Mouse (Mus musculus) neural tube, embryonic 12.5 days (tissue): ENCODE data around the gene Trip12. TPM values are rescaled to one million over a fixed set of nuclear protein-coding genes. Genes with fewer than 3 reads are reported as not detected.

ENCODE experiments used
- ATAC-seq: fragments of 200-750 bp; cut with Nextera tagmentation; 2 replicates; pipeline ENCODE4 v1.8.0; 2017; ENCODE audit warnings: low read depth, mild to moderate bottlenecking, moderate TSS enrichment, moderate library complexity; ENCODE audit not compliant: low FRiP score
- H3K27ac ChIP-seq: fragments of 300-500 bp; sonication (generic); 2 replicates; pipeline ENCODE4 v1.5.1; 2016
- H3K27me3 ChIP-seq: fragments of 300-500 bp; sonication (generic); replicated peaks from 2 replicates; pipeline ENCODE4 v1.6.1; 2016; ENCODE audit warnings: mild to moderate bottlenecking
- H3K36me3 ChIP-seq: fragments of 300-500 bp; sonication (generic); 2 replicates; pipeline ENCODE4 v1.6.1; 2016; ENCODE audit warnings: mild to moderate bottlenecking
- H3K4me1 ChIP-seq: fragments of 300-500 bp; sonication (generic); 2 replicates; pipeline ENCODE4 v1.6.1; 2016
- H3K4me2 ChIP-seq: fragments of 300-500 bp; sonication (generic); replicated peaks from 2 replicates; pipeline ENCODE4 v1.6.1; 2016; ENCODE audit warnings: mild to moderate bottlenecking
- H3K4me3 ChIP-seq: fragments of 300-500 bp; sonication (generic); 2 replicates; pipeline ENCODE4 v1.5.1; 2016
- H3K9ac ChIP-seq: fragments of 300-500 bp; sonication (generic); 2 replicates; pipeline ENCODE4 v1.6.1; 2016; ENCODE audit warnings: mild to moderate bottlenecking
- H3K9me3 ChIP-seq: fragments of 300-500 bp; sonication (generic); 2 replicates; pipeline ENCODE4 v1.6.1; 2016; ENCODE audit warnings: mild to moderate bottlenecking
- WGBS: fragments of 180-500 bp; shearing (Covaris S2); methylation state at CpG from one replicate; pipeline ENCODE4 v1.1.7; 2016; 5-methylcytosine and 5-hydroxymethylcytosine counted together
- polyA plus RNA-seq: library from polyadenylated mRNA; unstranded; fragments of >200 nt; fragmentation: Nextera tagmentation; extraction: Ambion mirVana; gene quantifications from 2 replicates; pipeline ENCODE4 v1.2.1, GENCODE M21; 2016

Trip12 gene
- polyA plus RNA-seq, 1 experiment from 2014 or later: 86.4 TPM

DNA sequence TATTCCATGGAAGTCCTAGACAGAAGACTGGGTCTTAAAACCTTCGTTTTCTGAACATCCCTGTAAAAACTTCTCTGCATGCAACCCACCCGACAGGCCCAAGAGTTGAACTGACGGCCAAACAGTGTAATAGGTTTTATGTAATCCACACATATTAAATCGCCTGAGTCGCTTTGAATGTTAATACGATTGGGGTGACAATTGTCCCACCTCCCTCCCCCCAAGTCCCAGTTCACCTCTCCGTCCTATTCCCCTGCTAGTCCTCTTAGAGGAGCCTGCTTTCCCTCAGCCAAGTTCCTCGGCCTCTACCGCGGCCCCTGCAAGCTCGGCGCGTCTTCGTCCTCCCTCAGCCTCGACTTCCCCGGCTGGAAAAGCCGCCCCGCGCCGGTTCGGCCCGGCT, 2.2 kb downstream of the Trip12 start:
- Histone ChIP-seq H3K4me1 (peaks cover 15% of the 10 kb centered on the region), H3K4me3 (peak overlapping the region; percentile 91), H3K9me3 (no peaks in the 10 kb centered on the region), H3K9ac (peak overlapping the region; percentile 91), H3K27me3 (no peaks in the 10 kb centered on the region), H3K4me2 (peak overlapping the region; percentile 80), H3K36me3 (peaks cover 10% of the 10 kb centered on the region), H3K27ac (0 out of 2 replicates have a peak overlapping the region, but pooled peaks have one; percentile 93)
- no peak; the same call in 1 of the 2 replicates for ATAC-seq
- WGBS: under 1% methylated on average over 22 of the region's 22 CpGs

DNA sequence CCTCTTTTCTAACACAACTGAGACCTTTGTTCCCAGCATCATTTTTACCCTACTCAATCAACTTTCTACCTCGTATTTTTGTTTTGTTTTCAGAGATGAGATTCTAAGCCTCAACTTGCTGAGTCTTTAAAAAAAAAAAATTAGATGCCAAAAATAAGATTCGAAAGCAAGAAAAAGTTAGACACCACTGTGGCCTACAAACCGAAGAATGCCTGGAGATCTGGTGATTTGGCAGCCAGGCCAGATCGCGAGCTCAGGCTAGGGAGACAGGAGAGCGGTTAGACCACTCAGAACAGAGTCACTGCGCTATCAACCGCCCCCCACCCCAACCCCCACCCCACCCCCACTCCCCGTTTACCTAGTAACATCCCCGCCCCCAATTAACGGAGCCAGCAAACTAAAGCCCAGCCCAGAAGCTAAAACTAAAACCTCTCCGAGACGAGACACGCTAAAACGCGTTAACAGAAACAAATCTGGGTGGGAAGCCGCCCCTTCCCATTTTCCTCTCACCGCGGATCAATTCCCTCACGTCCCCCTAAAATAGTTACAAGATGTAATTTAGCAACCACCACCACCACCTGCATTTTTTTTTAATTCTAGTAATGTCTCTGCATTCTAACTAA, 2.7 kb downstream of the Trip12 start:
- Histone ChIP-seq H3K4me3 (peak overlapping the region; percentile 91), H3K36me3 (peaks cover 9% of the 10 kb centered on the region), H3K4me1 (peaks cover 15% of the 10 kb centered on the region), H3K27ac (no peak overlapping the region), H3K27me3 (no peaks in the 10 kb centered on the region), H3K9ac (peak overlapping the region; percentile 91), H3K9me3 (no peaks in the 10 kb centered on the region), H3K4me2 (peak overlapping the region; percentile 80)
- no peak for ATAC-seq
- WGBS: 13% methylated on average over 20 of the region's 20 CpGs

DNA sequence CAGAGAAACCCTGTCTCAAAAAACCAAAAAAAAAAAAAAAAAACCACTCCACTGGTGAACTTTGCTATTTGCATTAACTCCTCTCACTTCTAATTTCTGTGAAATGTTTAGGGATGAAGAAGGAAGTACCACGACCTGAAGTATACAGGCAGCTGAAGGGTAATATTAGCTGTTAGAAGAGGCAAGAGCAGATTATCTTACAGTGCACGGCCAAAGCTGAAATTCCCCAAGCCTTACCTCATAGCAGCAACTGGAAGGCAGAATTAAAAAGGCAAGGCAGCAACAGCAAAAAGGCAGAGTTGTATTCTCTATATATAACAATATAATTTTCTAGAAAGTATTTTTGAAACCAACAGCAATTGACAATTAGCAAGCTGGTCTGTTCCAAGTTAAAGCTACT, 15.2 kb downstream of the Trip12 start:
- H3K4me1 ChIP-seq: no peaks in the 10 kb centered on the region
- H3K9ac ChIP-seq: no peak overlapping the region
- H3K4me3 ChIP-seq: no peak overlapping the region
- H3K27me3 ChIP-seq: no peaks in the 10 kb centered on the region
- no peaks in the 10 kb centered on the region for H3K9me3 ChIP-seq
- no peak overlapping the region for H3K27ac ChIP-seq
- 84% methylated on average over 2 of the region's 2 CpGs for WGBS
- H3K4me2 ChIP-seq: no peak overlapping the region
- ATAC-seq: no peak
- H3K36me3 ChIP-seq: peaks cover 19% of the 10 kb centered on the region

DNA sequence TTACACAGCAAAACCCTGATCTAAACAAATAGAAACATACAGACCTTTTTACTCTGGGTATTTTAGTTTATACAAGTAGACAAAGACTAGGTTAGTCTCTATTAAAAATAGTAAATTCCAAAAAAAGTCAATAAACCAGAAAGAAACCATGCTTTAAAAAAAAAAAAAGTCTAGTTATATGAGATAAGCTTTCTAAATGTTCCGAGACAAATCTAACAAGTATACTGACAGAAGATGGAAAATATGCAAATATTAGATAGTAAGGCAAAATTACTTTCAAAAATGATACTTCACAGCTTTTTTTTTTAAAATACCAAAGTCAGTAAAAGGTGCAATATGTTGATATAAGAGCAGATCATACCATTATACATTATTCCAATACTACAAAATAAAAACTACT, 22.7 kb downstream of the Trip12 start:
- H3K4me2 ChIP-seq: no peak overlapping the region
- no peaks in the 10 kb centered on the region for H3K4me1 ChIP-seq
- no peak overlapping the region for H3K9ac ChIP-seq
- H3K9me3 ChIP-seq: no peaks in the 10 kb centered on the region
- WGBS: 92% methylated on average over 1 of the region's 1 CpGs
- H3K27ac ChIP-seq: no peak overlapping the region
- H3K4me3 ChIP-seq: no peak overlapping the region
- peaks cover 9% of the 10 kb centered on the region for H3K36me3 ChIP-seq
- ATAC-seq: no peak
- H3K27me3 ChIP-seq: no peaks in the 10 kb centered on the region

DNA sequence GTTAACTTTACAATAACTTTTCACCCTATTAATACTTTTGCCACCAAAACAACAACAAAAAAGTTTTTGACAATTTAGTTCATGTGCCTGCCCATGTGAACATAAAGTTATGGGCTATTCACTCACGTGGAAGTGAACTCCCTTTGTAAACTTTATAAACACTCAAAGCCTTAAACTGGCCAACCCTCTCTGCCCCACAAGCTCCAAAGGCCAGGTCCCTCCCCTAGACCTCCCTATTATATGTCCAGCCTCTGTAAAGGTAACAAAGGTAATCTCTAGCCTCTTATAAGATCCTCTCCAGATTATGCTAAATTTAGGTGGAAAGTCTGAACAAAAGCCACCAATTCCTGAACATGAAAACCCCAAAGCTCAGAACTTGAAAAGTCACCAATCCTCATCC, 36.5 kb downstream of the Trip12 start:
- H3K4me2 ChIP-seq: no peak overlapping the region
- no peak for ATAC-seq
- no peak overlapping the region for H3K4me3 ChIP-seq

DNA sequence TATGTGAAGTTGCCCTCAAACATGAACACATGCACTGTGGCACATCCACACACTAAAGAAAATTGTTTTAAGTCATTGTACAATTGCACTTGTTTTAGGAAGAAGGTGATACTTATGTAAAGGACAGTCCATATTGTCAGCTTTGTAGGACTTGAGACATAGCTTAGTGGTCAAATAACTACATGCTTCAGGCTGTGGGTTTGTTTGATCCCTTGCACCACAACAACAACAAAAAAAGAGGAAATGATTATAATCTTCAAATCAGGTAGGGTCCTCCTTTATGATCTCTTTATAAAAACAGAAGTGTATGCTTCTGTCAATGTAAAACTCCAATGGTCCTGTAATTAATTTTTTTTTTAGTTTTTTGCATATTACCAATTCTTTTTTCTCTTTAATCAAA, 41.1 kb downstream of the Trip12 start:
- Histone ChIP-seq H3K36me3 (peaks cover under 1% of the 10 kb centered on the region; the same call in 1 of the 2 replicates), H3K27me3 (no peaks in the 10 kb centered on the region), H3K4me1 (no peaks in the 10 kb centered on the region), H3K4me2 (no peak overlapping the region), H3K4me3 (no peak overlapping the region), H3K9me3 (no peaks in the 10 kb centered on the region), H3K27ac (no peak overlapping the region), H3K9ac (no peak overlapping the region)
- no peak for ATAC-seq

More for the DNA sequence above, 36.5 kb downstream of the Trip12 start:
- WGBS: 85% methylated on average over 1 of the region's 1 CpGs
- H3K27ac ChIP-seq: no peak overlapping the region
- H3K9ac ChIP-seq: no peak overlapping the region
- H3K4me1 ChIP-seq: no peaks in the 10 kb centered on the region
- no peaks in the 10 kb centered on the region for H3K9me3 ChIP-seq
- no peaks in the 10 kb centered on the region for H3K27me3 ChIP-seq
- H3K36me3 ChIP-seq: no peaks in the 10 kb centered on the region

DNA sequence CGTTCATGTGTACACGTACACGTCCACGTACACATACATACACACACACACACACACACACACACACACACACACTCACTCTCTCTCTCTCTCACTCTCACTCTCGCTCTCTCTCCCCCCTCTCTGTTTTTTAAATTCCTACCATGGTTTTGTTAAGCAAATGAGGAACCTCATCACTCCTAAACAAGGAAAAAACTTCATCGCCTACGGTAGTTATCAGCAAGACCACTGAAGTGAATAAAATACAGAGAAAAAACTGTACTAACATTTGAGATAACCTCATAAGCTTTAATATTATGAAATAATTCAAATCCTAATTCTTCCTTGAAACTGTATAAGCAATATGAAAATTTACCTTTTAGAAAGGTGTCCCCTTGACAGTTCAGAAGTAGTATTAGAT, 45.0 kb downstream of the Trip12 start:
- no peak for ATAC-seq
- no peak overlapping the region for H3K4me3 ChIP-seq
- no peaks in the 10 kb centered on the region for H3K9me3 ChIP-seq
- no peak overlapping the region for H3K4me2 ChIP-seq
- H3K27me3 ChIP-seq: no peaks in the 10 kb centered on the region
- WGBS: 94% methylated on average over 7 of the region's 7 CpGs
- H3K9ac ChIP-seq: no peak overlapping the region
- H3K27ac ChIP-seq: no peak overlapping the region
- H3K4me1 ChIP-seq: no peaks in the 10 kb centered on the region
- H3K36me3 ChIP-seq: peaks cover 17% of the 10 kb centered on the region

DNA sequence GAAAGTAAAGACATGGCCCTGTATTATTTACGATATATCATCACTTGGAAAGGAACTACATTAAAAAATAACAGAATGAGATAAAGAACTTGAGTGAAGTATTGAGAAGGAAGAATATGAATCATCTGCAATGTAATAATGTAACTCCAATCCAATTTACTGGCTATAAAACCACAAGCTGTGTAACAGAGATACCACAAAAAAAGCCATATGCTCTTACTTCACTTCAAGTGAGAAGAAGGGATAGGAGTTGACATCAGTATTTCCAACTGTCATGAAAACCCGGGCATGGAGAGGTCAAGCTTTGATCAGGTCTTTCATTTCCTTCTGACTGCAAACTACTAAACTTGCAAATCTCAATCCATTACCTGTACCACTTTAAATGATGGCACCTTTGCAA, 48.9 kb downstream of the Trip12 start:
- Histone ChIP-seq H3K4me2 (no peak overlapping the region), H3K9me3 (no peaks in the 10 kb centered on the region), H3K27me3 (no peaks in the 10 kb centered on the region), H3K9ac (no peak overlapping the region), H3K27ac (no peak overlapping the region), H3K4me3 (no peak overlapping the region), H3K4me1 (no peaks in the 10 kb centered on the region), H3K36me3 (peaks cover 23% of the 10 kb centered on the region)
- ATAC-seq: no peak
- WGBS: 89% methylated on average over 2 of the region's 2 CpGs

DNA sequence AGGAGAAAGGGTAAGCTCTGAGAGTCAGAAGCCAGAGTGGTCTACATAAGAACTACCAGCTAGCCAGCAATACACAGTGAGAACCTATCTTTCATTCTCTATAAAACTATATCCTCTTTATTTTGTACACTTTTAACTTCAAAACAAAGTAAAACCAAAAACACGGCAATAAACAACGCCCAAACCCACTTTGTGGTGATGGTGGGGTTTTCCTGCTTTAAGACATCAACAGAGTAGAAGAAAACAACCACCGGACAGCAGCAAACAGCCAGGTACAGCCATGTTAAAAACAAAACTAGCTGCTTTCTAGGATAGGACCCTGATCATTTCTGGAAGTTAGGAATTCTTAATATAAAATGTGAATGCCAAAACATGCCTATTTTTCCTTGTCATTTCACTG, 59.7 kb downstream of the Trip12 start:
- Histone ChIP-seq H3K36me3 (peaks cover 13% of the 10 kb centered on the region; the same call in 1 of the 2 replicates), H3K27me3 (no peaks in the 10 kb centered on the region), H3K4me2 (no peak overlapping the region), H3K4me1 (no peaks in the 10 kb centered on the region), H3K27ac (no peak overlapping the region), H3K9me3 (no peaks in the 10 kb centered on the region), H3K4me3 (no peak overlapping the region), H3K9ac (no peak overlapping the region)
- no peak for ATAC-seq
- 93% methylated on average over 3 of the region's 3 CpGs for WGBS

DNA sequence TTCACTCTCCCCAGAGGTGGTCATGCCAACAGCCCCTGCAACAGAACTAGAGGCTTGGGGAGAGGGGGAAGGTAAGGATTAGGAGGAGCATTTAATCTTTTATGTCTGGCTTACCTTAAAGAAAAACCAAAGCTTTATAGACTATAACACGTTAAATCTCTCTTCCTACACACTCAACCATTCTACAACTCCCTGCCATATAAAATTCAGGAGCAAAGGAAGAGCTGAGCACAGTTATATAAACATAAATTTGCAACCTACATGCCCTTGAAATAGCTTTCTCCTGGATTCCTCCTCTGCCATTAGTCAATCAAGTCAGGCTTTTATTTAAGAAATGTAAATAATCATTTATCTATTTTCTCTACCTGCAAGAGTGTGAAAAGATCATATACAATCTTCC, 62.9 kb downstream of the Trip12 start:
- H3K36me3 ChIP-seq: peaks cover 12% of the 10 kb centered on the region; the same call in 1 of the 2 replicates
- H3K4me3 ChIP-seq: no peak overlapping the region
- no peak overlapping the region for H3K9ac ChIP-seq
- ATAC-seq: no peak
- H3K27ac ChIP-seq: no peak overlapping the region
- no peaks in the 10 kb centered on the region for H3K4me1 ChIP-seq
- no peak overlapping the region for H3K4me2 ChIP-seq
- 94% methylated on average over 1 of the region's 1 CpGs for WGBS
- no peaks in the 10 kb centered on the region for H3K9me3 ChIP-seq
- no peaks in the 10 kb centered on the region for H3K27me3 ChIP-seq

DNA sequence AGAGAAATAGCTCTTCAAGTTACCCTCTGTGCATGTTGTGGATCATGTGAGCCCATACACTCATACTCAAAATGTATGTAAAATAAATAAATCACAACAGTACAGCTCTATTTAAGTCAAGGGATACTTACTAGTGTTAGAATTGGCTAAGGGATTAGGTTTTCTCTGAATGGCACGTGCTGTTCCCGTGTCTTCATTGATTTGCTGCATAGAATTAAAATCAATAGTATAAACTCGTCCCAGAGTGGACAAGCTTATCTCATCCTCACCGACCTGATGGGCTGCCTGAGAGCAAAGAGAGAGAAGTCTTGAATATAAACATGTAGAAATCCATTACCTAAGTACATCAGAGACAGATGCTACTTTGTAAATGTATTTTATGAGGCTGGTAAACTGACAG, 81.5 kb downstream of the Trip12 start:
- Histone ChIP-seq H3K4me3 (no peak overlapping the region), H3K4me1 (no peaks in the 10 kb centered on the region), H3K36me3 (peaks cover 53% of the 10 kb centered on the region), H3K9me3 (no peaks in the 10 kb centered on the region), H3K9ac (no peak overlapping the region), H3K27ac (no peak overlapping the region), H3K27me3 (no peaks in the 10 kb centered on the region), H3K4me2 (no peak overlapping the region)
- 89% methylated on average over 4 of the region's 4 CpGs for WGBS
- ATAC-seq: no peak

DNA sequence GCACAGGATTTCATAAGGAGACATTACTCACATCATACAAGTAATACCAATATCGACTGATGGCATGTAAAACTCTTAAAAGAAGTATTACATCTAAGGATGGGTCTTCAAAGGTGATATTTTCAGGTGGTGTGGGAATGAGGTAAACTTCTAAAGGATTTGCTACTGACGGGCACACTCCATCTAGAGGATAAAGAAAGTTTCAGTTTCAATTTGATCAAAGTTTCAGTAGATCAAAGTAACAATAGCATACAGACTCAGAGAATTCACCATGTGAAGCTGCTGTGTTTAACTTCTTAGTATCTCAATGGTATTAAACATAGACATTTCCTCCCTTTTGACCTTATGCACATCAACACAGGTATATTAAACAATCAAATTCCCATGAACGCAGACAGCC, 98.2 kb downstream of the Trip12 start:
- no peak overlapping the region for H3K4me2 ChIP-seq
- H3K9me3 ChIP-seq: no peaks in the 10 kb centered on the region
- no peak overlapping the region for H3K27ac ChIP-seq
- H3K9ac ChIP-seq: no peak overlapping the region
- no peak overlapping the region for H3K4me3 ChIP-seq
- peaks cover 52% of the 10 kb centered on the region for H3K36me3 ChIP-seq
- no peaks in the 10 kb centered on the region for H3K27me3 ChIP-seq
- 94% methylated on average over 3 of the region's 3 CpGs for WGBS
- ATAC-seq: no peak
- no peaks in the 10 kb centered on the region for H3K4me1 ChIP-seq

DNA sequence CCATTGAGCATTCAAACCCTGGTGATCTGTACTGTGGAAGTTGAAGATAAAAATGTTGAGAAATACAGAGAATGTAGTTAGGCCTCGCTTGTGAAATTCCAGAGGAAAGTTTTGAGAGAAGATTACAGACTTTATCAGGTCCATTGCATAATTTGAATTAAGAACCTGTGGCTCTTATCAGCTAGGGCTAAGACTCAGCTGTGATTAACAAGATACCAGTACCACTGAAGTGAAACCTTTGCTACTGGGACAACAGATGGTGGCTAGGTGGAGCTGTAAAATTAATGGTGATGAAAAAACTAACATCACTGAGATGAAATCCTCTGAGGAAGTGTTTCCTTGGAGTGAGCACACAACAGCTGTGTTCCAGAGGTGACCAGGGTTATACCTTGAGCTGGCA, 100.2 kb downstream of the Trip12 start:
- H3K4me1 ChIP-seq: no peaks in the 10 kb centered on the region
- no peak overlapping the region for H3K9ac ChIP-seq
- H3K36me3 ChIP-seq: peaks cover 51% of the 10 kb centered on the region
- H3K27me3 ChIP-seq: no peaks in the 10 kb centered on the region
- no peaks in the 10 kb centered on the region for H3K9me3 ChIP-seq
- H3K4me2 ChIP-seq: no peak overlapping the region
- ATAC-seq: no peak
- H3K27ac ChIP-seq: no peak overlapping the region
- WGBS: 88% methylated on average over 1 of the region's 1 CpGs
- no peak overlapping the region for H3K4me3 ChIP-seq
